Comparison of ENCODE assay signal across 13 mouse cellular contexts in genomic region chr1:151342311-151342710, GRCm38 (mm10). TPM values are rescaled to one million over a fixed set of nuclear protein-coding genes. Genes with fewer than 3 reads are reported as not detected.
A peak's percentile ranks its signal among the peaks of the same experiment; 100 is the strongest.
DNase-seq lines count a peak whose midpoint lies in the region; ATAC-seq lines count a peak whose summit lies in the region.
"Had no signal": no experiment of that assay in that cellular context is flagged by ENCODE, and none has a peak within 500 bp of the region (broad histone marks: within the 10 kb centered on the region; RNA-seq: fewer than 3 reads in every experiment).

No protein-coding gene starts in this region.

- H3K4me1 ChIP-seq in heart, embryonic 14.5 days (ENCODE audit: control insufficient read depth in 2 of 2, insufficient read depth in 2 of 2, low read length in 2 of 2) = peaks cover 18 to 60% of the 10 kb centered on the region in 2 experiments
- peaks cover 67% of the 10 kb centered on the region for H3K4me1 ChIP-seq in liver, embryonic 12.5 days
- H3K4me1 ChIP-seq in heart, embryonic 16.5 days (ENCODE audit: control insufficient read depth, insufficient read depth, low read length) = peaks cover 59% of the 10 kb centered on the region

- intact Hi-C loops in heart, postnatal 25 days (cut with DNase I) = loop anchor here (2.0 to 5.0 kb wide), 2 partner anchors 172 to 195 kb away; no protein-coding TSS in a partner anchor

- peak overlapping the region; percentile 37 to 97; a peak in 3 of 4 replicates for H3K27ac ChIP-seq in heart, embryonic 14.5 days (replicated peaks in 1 of 2; ENCODE audit: control insufficient read depth in 1 of 2, insufficient read depth in 1 of 2, low read depth in 2 of 2, low read length in 2 of 2)
- H3K27ac ChIP-seq in liver, embryonic 12.5 days = no peak overlapping the region; the same call in 1 of the 2 replicates
- peak overlapping the region; percentile 96 for H3K27ac ChIP-seq in heart, embryonic 16.5 days (ENCODE audit: low read length)
- H3K27ac ChIP-seq in macrophage = peak overlapping the region; percentile 90
- H3K27ac ChIP-seq: limb, embryonic 15.5 days had no signal

- no peaks in the 10 kb centered on the region for H3K27me3 ChIP-seq in heart, embryonic 14.5 days (ENCODE audit: control insufficient read depth, insufficient read depth, low read length)
- H3K27me3 ChIP-seq in liver, embryonic 12.5 days (replicated peaks) = no peaks in the 10 kb centered on the region
- no peaks in the 10 kb centered on the region for H3K27me3 ChIP-seq in heart, embryonic 16.5 days (ENCODE audit: control insufficient read depth, insufficient read depth, low read length)
- H3K27me3 ChIP-seq: limb, embryonic 15.5 days; Patski; stomach, embryonic 15.5 days had no signal

- H3K36me3 ChIP-seq in heart, embryonic 14.5 days (ENCODE audit: control insufficient read depth, insufficient read depth, low read length) = no peaks in the 10 kb centered on the region
- no peaks in the 10 kb centered on the region for H3K36me3 ChIP-seq in liver, embryonic 12.5 days
- no peaks in the 10 kb centered on the region for H3K36me3 ChIP-seq in heart, embryonic 16.5 days (ENCODE audit: control insufficient read depth, insufficient read depth)
- H3K36me3 ChIP-seq in macrophage (ENCODE audit: inconsistent target) = no peaks in the 10 kb centered on the region
- H3K36me3 ChIP-seq: hindbrain, embryonic 10.5 days; limb, embryonic 15.5 days; stomach, embryonic 15.5 days had no signal

- peak overlapping the region; percentile 99 for H3K9ac ChIP-seq in heart, embryonic 14.5 days (ENCODE audit: low read length)
- no peak overlapping the region for H3K9ac ChIP-seq in liver, embryonic 12.5 days
- H3K9ac ChIP-seq in heart, embryonic 16.5 days (ENCODE audit: low read length) = peak overlapping the region; percentile 86; the same call in 1 of the 2 replicates
- H3K9ac ChIP-seq: limb, embryonic 15.5 days; stomach, embryonic 15.5 days had no signal

- peak overlapping the region; percentile 74 for H3K4me2 ChIP-seq in heart, embryonic 14.5 days (ENCODE audit: low read length)
- H3K4me2 ChIP-seq in liver, embryonic 12.5 days = peak overlapping the region; percentile 100; the same call in 1 of the 2 replicates
- peak overlapping the region; percentile 71 for H3K4me2 ChIP-seq in heart, embryonic 16.5 days (ENCODE audit: low read depth, low read length)

- 39% methylated on average over 3 of the region's 3 CpGs for WGBS in heart, embryonic 14.5 days
- 47% methylated on average over 3 of the region's 3 CpGs for WGBS in liver, embryonic 12.5 days (ENCODE audit: insufficient replicate concordance)
- WGBS in heart, embryonic 16.5 days = 45% methylated on average over 3 of the region's 3 CpGs
- WGBS in macrophage (ENCODE audit: missing documents) = 38% methylated on average over 3 of the region's 3 CpGs

- ATAC-seq in heart, embryonic 14.5 days (ENCODE audit: insufficient number of reproducible peaks, insufficient read depth, low FRiP score, low read depth) = no peak
- ATAC-seq in liver, embryonic 12.5 days = no peak
- no peak for ATAC-seq in heart, embryonic 16.5 days (replicated peaks; ENCODE audit: extremely low read depth, insufficient read depth, low FRiP score)
- ATAC-seq: Patski had no signal

- H3K4me3 ChIP-seq in heart, embryonic 14.5 days (ENCODE audit: control insufficient read depth in 1 of 2, insufficient read depth in 1 of 2, low read depth in 1 of 2, low read length in 2 of 2) = peak overlapping the region in 1 of 2 experiments; percentile 93; a peak in 2 of 4 replicates
- H3K4me3 ChIP-seq in liver, embryonic 12.5 days = no peak overlapping the region
- peak overlapping the region; percentile 99 for H3K4me3 ChIP-seq in heart, embryonic 16.5 days (ENCODE audit: low read length)
- no peak overlapping the region for H3K4me3 ChIP-seq in macrophage (ENCODE audit: inconsistent target)
- H3K4me3 ChIP-seq: limb, embryonic 15.5 days; stomach, embryonic 15.5 days had no signal

- DNase-seq in heart, postnatal 25 days (ENCODE audit: low spot score) = no peak
- no peak for DNase-seq in liver
- DNase-seq in adrenal gland, postnatal 25 days = no peak
- DNase-seq: right cerebral cortex, postnatal 4 days; thymus, postnatal 4 days had no signal

- peaks cover 21% of the 10 kb centered on the region for H3K79me2 ChIP-seq in macrophage (ENCODE audit: inconsistent target)

- no peaks in the 10 kb centered on the region for H3K9me3 ChIP-seq in heart, embryonic 14.5 days (ENCODE audit: control insufficient read depth, low read length)
- H3K9me3 ChIP-seq in liver, embryonic 12.5 days (replicated peaks) = no peaks in the 10 kb centered on the region
- no peaks in the 10 kb centered on the region for H3K9me3 ChIP-seq in heart, embryonic 16.5 days (replicated peaks; ENCODE audit: control insufficient read depth, low read length)
- H3K9me3 ChIP-seq: hindbrain, embryonic 10.5 days; limb, embryonic 15.5 days; stomach, embryonic 15.5 days had no signal

RNA-seq across cellular contexts. Expression of gene Ivns1abp, which starts 2.0 kb away (rescaled TPM):
- polyA plus RNA-seq in heart, embryonic 14.5 days (2014; fragmentation: Nextera tagmentation; extraction: Ambion mirVana) = 305 and 318 TPM in 2 replicates
- total RNA-seq in heart, postnatal 25 days (2021) = 100 to 1,000 TPM; 516 to 557 TPM
- 140 and 141 TPM in 2 replicates for polyA plus RNA-seq in liver, embryonic 12.5 days (2016; fragmentation: Nextera tagmentation; extraction: Ambion mirVana)
- polyA plus RNA-seq in heart, embryonic 16.5 days (2015; fragmentation: Nextera tagmentation; extraction: Ambion mirVana) = 360 and 367 TPM in 2 replicates
- 100 to 1,000 TPM in 14 of 26 experiments, 10 to 100 TPM in 12; 40.0 to 337 (median 106) TPM for total RNA-seq in macrophage (2018; cell fraction: chromatin; rRNA removed)
- total RNA-seq in macrophage (2018; cell fraction: cytosol; rRNA removed) = 10 to 100 TPM; 18.9 to 73.2 (median 34.3) TPM
- 100 to 1,000 TPM in 12 of 26 experiments, 10 to 100 TPM in 14; 31.8 to 339 (median 97.2) TPM for total RNA-seq in macrophage (2018; cell fraction: nucleus; rRNA removed)
- polyA plus RNA-seq in macrophage (2018) = 48.2 to 82.7 TPM (median 58.0 TPM) in 3 replicates
- total RNA-seq in adrenal gland, postnatal 25 days (2021) = 169 and 213 TPM in 2 replicates
